Mouse (Mus musculus): ENCODE measurements around the gene Olfr1251. TPM values are rescaled to one million over a fixed set of nuclear protein-coding genes. Genes with fewer than 3 reads are reported as not detected.
"Not testable (repeated sequence)": the region's sequence is repeated elsewhere in the genome, so short reads cannot be mapped to it uniquely, and the experiment has no call there.

Olfr1251 gene
- total RNA-seq (2021) = not detected

DNA sequence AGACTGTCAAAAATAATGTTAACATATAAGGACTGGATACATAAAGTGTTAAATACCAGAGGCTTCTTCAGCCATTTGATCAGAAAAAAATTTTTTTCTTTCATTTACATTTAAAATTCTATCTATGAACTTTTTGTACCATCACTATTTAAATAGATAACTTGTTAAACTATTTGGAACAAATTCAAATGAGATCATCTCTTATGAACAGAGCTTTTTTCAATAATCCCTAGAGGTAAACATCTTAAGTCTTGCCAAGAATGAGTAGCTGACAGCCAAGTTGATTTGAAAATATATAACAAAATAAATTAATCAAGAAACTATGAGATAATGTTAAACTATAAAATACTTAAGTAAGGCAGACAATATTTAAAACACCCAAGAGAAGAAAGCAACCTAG lies at the start of gene Olfr1251:
TSS of gene Olfr1251 (minus strand) at position 101 of the 400 bp plus-strand sequence.
- no peak for DNase-seq (ENCODE audit: low spot score in 2 of 2)
- intact Hi-C loops (cut with DNase I) = no loop called here

DNA sequence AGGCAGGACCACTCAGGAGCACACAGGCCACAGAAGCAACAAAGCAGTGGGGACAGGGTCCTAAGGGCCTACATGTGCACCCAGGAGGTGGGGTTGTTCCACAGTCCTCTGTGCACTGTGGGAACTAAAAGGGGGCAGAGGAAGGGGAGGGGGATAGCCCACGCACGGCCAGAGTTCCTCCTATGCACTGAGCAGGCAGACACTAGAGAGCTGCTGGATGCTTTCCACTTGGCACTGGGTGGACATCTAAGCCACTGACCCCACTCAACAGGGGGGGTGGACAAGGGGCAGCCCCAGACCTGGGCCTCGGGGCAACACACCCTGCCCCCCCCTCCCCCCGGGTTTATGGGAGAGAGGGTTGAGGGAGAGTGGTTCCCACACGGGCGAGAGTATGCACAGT lies 20.2 kb upstream of the Olfr1251 start:
- intact Hi-C loops (cut with DNase I) = no loop called here
- no peak for DNase-seq (ENCODE audit: low spot score in 2 of 2)

DNA sequence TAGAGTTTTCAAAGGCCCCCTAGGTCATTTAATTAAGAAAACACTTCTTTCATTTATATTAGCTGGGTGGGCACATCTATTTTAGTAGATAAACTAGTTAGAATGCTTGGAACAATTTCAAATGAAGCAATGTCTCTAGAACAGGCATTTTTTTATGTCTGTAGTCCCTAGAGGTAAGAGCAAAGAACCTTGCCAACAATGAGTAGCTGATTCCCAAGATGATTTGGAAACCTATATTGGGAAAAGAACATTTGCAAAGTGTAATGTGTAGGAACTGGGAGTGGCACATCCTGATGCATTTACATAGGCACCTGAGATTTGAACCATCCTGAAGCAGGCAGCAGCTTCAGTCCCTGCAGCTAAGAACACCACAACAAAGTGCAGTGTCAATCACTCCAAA lies 10.4 kb downstream of the Olfr1251 start, which contains the start of gene Olfr1250:
TSS of gene Olfr1250 (minus strand) at position 101 of the 400 bp plus-strand sequence.
- DNase-seq (ENCODE audit: low spot score in 2 of 2) = no peak
- intact Hi-C loops (cut with DNase I) = no loop called here

DNA sequence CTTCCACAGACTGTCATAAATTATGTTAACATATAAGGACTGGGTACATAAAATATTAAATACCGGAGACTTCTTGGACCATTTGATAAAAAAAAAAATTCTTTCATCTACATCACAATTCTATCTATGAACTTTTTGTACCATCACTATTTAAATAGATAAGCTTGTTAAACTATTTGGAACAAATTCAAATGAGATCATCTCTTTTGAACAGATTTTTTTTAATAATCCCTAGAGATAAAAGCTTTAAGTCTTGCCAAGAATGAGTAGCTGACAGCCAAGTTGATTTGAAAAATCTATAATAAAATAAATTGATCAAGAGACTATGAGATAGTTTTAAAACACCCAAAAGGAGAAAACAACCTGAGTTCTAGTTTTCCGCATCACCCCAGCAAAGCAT lies 36.9 kb downstream of the Olfr1251 start, which contains the start of gene Olfr1249:
TSS of gene Olfr1249 (minus strand) at position 101 of the 400 bp plus-strand sequence.
- intact Hi-C loops (cut with DNase I) = no loop called here
- DNase-seq (ENCODE audit: low spot score in 2 of 2) = no peak

DNA sequence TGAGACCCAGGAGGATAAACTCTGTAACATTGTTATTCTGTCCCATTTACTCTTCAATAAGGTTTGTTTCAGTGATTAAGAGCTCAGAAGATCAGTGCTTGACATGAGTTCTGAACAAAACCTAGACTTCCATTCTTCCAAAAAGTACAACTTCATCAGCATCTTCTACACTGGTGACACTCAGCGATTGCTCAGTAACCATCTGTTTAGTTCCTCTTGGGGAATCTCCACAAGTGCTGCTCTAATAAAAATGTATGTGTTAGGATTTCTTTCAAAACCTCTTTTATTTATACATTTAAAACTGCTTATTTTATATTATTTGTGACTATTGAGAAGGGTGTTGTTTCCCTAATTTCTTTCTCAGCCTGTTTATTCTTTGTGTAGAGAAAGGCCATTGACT lies 53.6 kb downstream of the Olfr1251 start, which contains the start of gene Olfr1248:
TSS of gene Olfr1248 (minus strand) at position 101 of the 400 bp plus-strand sequence.
- intact Hi-C loops (cut with DNase I); DNase-seq (ENCODE audit: low spot score in 2 of 2): not testable (repeated sequence)

Other genes starting within 250 kb of the Olfr1251 start
- gene Olfr1240, start 228.9 kb downstream of the Olfr1251 start, total RNA-seq (2021) = not detected
- gene Olfr1241, start 184.8 kb downstream of the Olfr1251 start, total RNA-seq (2021) = not detected
- not detected for gene Olfr1242, start 173.6 kb downstream of the Olfr1251 start, total RNA-seq (2021)
- gene Olfr1243, start 140.4 kb downstream of the Olfr1251 start, total RNA-seq (2021) = not detected
- gene Olfr1245, start 93.5 kb downstream of the Olfr1251 start, total RNA-seq (2021) = not detected
- gene Olfr1246, start 78.8 kb downstream of the Olfr1251 start, total RNA-seq (2021) = not detected
- under 1 TPM in 1 of 2 experiments, not detected in 1; 0.14 TPM for gene Olfr1247, start 57.8 kb downstream of the Olfr1251 start, total RNA-seq (2021)
- not detected for gene Olfr1248, start 53.7 kb downstream of the Olfr1251 start, total RNA-seq (2021)
- not detected for gene Olfr1249, start 37.0 kb downstream of the Olfr1251 start, total RNA-seq (2021)
- gene Olfr1250, start 10.5 kb downstream of the Olfr1251 start, total RNA-seq (2021) = not detected
- gene Olfr1252, start 53.1 kb upstream of the Olfr1251 start, total RNA-seq (2021) = not detected
- not detected for gene Olfr1253, start 85.2 kb upstream of the Olfr1251 start, total RNA-seq (2021)
- gene Olfr1254, start 121.7 kb upstream of the Olfr1251 start, total RNA-seq (2021) = not detected
- not detected for gene Olfr1255, start 140.1 kb upstream of the Olfr1251 start, total RNA-seq (2021)
- under 1 TPM in 1 of 2 experiments, not detected in 1; 0.05 TPM for gene Olfr1256, start 169.6 kb upstream of the Olfr1251 start, total RNA-seq (2021)
- gene Olfr48, start 176.3 kb upstream of the Olfr1251 start, total RNA-seq (2021) = not detected
- not detected for gene Olfr1257, start 206.5 kb upstream of the Olfr1251 start, total RNA-seq (2021)

All from left cerebral cortex, postnatal 25 days (tissue).